Mouse (Mus musculus) embryonic facial prominence, embryonic 11.5 days (tissue): ENCODE results near the gene Mrps16. TPM values are rescaled to one million over a fixed set of nuclear protein-coding genes. Genes with fewer than 3 reads are reported as not detected.

ENCODE experiments used
- ATAC-seq: fragments of 200-750 bp; cut with Nextera tagmentation; replicated peaks from 2 replicates; pipeline ENCODE4 v1.8.0; 2017; ENCODE audit warnings: low read depth; ENCODE audit not compliant: insufficient number of reproducible peaks, low FRiP score, low TSS enrichment
- DNase-seq: peaks from one replicate; pipeline ENCODE4 v3.0.0-alpha.2; 2015; ENCODE audit warnings: low spot score
- H3K27ac ChIP-seq: fragments of 300-500 bp; sonication (generic); replicated peaks from 2 replicates; pipeline ENCODE4 v1.5.1; 2014; ENCODE audit warnings: mild to moderate bottlenecking, low read depth, low read length, control low read depth
- H3K27me3 ChIP-seq: fragments of 300-500 bp; sonication (generic); 2 replicates; pipeline ENCODE4 v1.6.1; 2014; ENCODE audit warnings: mild to moderate bottlenecking, low read length, moderate library complexity, mixed read lengths; ENCODE audit not compliant: control insufficient read depth, insufficient read depth
- H3K36me3 ChIP-seq: fragments of 300-500 bp; sonication (generic); replicated peaks from 2 replicates; pipeline ENCODE4 v1.6.1; 2014; ENCODE audit warnings: low read depth, mild to moderate bottlenecking, low read length, moderate library complexity, mixed read lengths; ENCODE audit not compliant: control insufficient read depth, insufficient read depth
- H3K4me1 ChIP-seq: fragments of 300-500 bp; sonication (generic); 2 replicates; pipeline ENCODE4 v1.6.1; 2014; ENCODE audit warnings: low read length, mixed read lengths; ENCODE audit not compliant: control insufficient read depth, insufficient read depth
- H3K4me2 ChIP-seq: fragments of 300-500 bp; sonication (generic); 2 replicates; pipeline ENCODE4 v1.6.1; 2014; ENCODE audit warnings: low read depth, mild to moderate bottlenecking, control low read depth, low read length, moderate library complexity
- H3K4me3 ChIP-seq: fragments of 300-500 bp; sonication (generic); 2 replicates; pipeline ENCODE4 v1.5.1; 2014; ENCODE audit warnings: low read depth, low read length, control low read depth
- H3K9ac ChIP-seq: fragments of 300-500 bp; sonication (generic); replicated peaks from 2 replicates; pipeline ENCODE4 v1.6.1; 2014; ENCODE audit warnings: mild to moderate bottlenecking, control low read depth, low read length
- H3K9me3 ChIP-seq: fragments of 300-500 bp; sonication (generic); replicated peaks from 2 replicates; pipeline ENCODE4 v1.6.1; 2016; ENCODE audit warnings: mild to moderate bottlenecking, low read length, inconsistent platforms, mixed read lengths; ENCODE audit not compliant: control insufficient read depth
- WGBS: fragments of 180-500 bp; shearing (Covaris S2); extraction: QIAGEN DNeasy Blood & Tissue Kit; methylation state at CpG from one replicate; pipeline ENCODE4 v1.1.7; 2014; 5-methylcytosine and 5-hydroxymethylcytosine counted together
- polyA plus RNA-seq: library from polyadenylated mRNA; unstranded; fragments of >200 nt; fragmentation: Nextera tagmentation; extraction: Ambion mirVana; gene quantifications from 2 replicates; pipeline ENCODE4 v1.2.1, GENCODE M21; 2014

The Mrps16 gene
- polyA plus RNA-seq: 73.3 and 79.5 TPM in 2 replicates

DNA sequence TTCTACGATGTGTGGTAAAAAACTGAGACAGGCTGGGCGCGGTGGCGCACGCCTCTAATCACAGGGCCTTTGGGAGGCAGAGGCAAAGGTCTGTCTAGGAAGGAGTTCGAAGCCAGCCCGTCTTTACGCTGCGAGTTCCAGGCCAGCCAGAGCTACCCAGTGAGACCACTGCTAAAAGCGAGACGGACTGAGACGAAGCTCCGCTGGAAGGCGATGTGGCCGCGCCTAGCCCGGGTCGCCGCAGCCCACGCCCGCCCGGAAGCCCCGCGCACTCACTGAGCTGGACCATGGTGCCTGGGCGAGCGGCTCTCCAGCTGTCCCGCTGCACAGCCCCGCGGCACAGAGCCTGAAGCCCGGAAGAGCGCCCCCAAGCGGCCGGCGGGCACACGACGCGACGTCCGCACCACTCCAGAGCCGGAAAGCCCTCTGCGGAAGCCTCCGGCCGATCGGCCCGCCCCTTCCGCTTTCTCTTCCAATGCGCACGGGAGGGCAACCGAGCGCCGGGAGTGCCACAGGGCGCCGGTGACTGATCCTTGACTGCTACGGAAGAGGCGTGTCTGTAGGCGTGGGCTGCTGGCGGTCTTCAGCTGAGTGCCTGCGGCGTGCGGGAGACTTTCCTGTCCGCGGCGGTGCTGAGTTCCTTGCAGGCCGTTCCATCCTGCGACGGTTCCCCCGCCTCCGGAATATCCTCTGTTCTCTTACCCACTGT, at the start of gene Mrps16:
Mrps16 (minus strand) TSS at position 430 of the 709 bp plus-strand sequence.
- no peaks in the 10 kb centered on the region for H3K36me3 ChIP-seq
- H3K4me1 ChIP-seq: no peaks in the 10 kb centered on the region
- no peaks in the 10 kb centered on the region for H3K9me3 ChIP-seq
- DNase-seq (peak; percentile 98), ATAC-seq (peak; percentile 96)
- under 1% methylated on average over 68 of the region's 68 CpGs for WGBS
- H3K27ac ChIP-seq: peak within 1 kb of the TSS; percentile 70
- no peaks in the 10 kb centered on the region for H3K27me3 ChIP-seq
- peak within 1 kb of the TSS; percentile 58 for H3K4me2 ChIP-seq
- H3K4me3 ChIP-seq: peak within 1 kb of the TSS; percentile 71
- peak within 1 kb of the TSS; percentile 88 for H3K9ac ChIP-seq

DNA sequence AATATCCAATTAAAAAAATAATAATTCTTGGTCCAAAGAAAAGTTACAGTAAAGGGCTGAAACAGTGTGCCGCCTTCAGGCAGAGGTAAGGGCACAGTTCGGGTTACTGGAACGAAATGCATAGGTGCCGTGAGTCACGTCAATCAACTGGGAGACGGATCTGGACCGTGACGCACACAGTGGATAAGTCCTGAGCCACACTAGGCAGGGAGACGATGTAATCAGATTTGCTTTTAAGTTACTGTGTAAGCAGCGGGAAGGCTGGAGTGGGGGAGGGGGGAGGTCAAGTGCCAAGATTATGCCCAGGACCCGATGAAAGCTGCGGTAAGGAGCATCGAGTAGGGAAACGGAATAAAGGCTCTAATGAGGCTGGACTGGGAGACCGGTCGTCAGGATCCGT, 48.8 kb upstream of the Mrps16 start:
- ATAC-seq (no peak), DNase-seq (peak; percentile 7)
- Histone ChIP-seq H3K27ac (no peak overlapping the region), H3K9ac (no peak overlapping the region), H3K4me1 (no peaks in the 10 kb centered on the region), H3K27me3 (no peaks in the 10 kb centered on the region), H3K4me2 (no peak overlapping the region), H3K9me3 (no peaks in the 10 kb centered on the region), H3K36me3 (no peaks in the 10 kb centered on the region), H3K4me3 (no peak overlapping the region)
- 60% methylated on average over 17 of the region's 17 CpGs for WGBS

GRCm38 (mm10) chr14:20436976-20437375, 43.5 kb upstream of the Mrps16 start:
- no peak overlapping the region for H3K4me3 ChIP-seq
- DNase-seq (no peak), ATAC-seq (no peak)
- no peak overlapping the region for H3K4me2 ChIP-seq
- no peaks in the 10 kb centered on the region for H3K9me3 ChIP-seq
- no peaks in the 10 kb centered on the region for H3K27me3 ChIP-seq
- H3K27ac ChIP-seq: no peak overlapping the region
- H3K36me3 ChIP-seq: no peaks in the 10 kb centered on the region
- H3K4me1 ChIP-seq: no peaks in the 10 kb centered on the region
- WGBS: 73% methylated on average over 6 of the region's 6 CpGs
- no peak overlapping the region for H3K9ac ChIP-seq

DNA sequence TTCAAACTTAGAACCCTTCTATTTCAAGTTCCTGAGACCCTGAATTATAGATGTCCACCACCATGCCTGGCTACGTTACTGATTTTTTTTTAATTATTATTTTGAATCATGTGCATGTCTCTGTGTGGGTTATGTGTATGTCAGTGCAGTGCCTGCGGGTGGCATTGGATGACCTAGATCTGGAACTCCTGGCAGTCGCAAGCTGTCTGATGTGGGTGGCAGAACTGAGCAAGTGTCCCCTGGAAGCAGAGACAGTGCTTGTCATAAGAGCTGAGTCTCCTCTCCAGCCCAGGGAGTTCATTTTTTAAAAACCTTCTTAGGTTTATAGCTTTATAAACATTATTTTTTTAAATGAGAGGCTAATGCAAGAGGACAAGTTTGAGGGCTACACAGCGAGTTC, 39.0 kb upstream of the Mrps16 start:
- H3K4me3 ChIP-seq: no peak overlapping the region
- H3K4me2 ChIP-seq: no peak overlapping the region
- ATAC-seq (no peak), DNase-seq (no peak)
- H3K9me3 ChIP-seq: no peaks in the 10 kb centered on the region
- no peak overlapping the region for H3K9ac ChIP-seq
- no peaks in the 10 kb centered on the region for H3K27me3 ChIP-seq
- WGBS: 86% methylated on average over 4 of the region's 4 CpGs
- H3K36me3 ChIP-seq: no peaks in the 10 kb centered on the region
- no peak overlapping the region for H3K27ac ChIP-seq
- no peaks in the 10 kb centered on the region for H3K4me1 ChIP-seq

GRCm38 (mm10) chr14:20431726-20432125, 38.3 kb upstream of the Mrps16 start:
- Histone ChIP-seq H3K27ac (no peak overlapping the region), H3K4me3 (no peak overlapping the region), H3K4me2 (no peak overlapping the region), H3K9ac (no peak overlapping the region), H3K27me3 (no peaks in the 10 kb centered on the region), H3K36me3 (no peaks in the 10 kb centered on the region), H3K9me3 (no peaks in the 10 kb centered on the region), H3K4me1 (no peaks in the 10 kb centered on the region)
- no peak for DNase-seq
- no peak for ATAC-seq
- whole genome bisulfite sequencing: 80% methylated on average over 6 of the region's 6 CpGs

DNA sequence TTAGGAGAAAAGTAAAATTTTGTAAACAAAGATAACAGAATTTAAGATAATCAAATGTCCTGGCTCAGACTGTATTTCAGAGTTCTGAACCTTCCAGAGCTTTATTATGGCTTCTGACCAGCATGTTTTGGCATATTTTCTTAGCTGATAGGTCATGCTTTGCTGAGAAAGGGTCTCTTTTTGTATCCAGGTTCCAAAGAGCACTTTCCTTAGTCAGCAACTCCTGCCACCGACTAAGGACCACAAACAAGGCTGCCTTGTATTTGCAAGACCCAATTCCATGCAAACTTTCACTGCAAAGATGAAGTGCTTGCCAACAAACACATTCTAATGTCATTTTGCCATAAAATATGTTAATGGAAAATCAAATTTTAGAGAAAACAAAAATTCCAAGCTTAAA, 36.4 kb upstream of the Mrps16 start:
- ATAC-seq (no peak), DNase-seq (no peak)
- Histone ChIP-seq H3K9ac (no peak overlapping the region), H3K4me1 (no peaks in the 10 kb centered on the region), H3K9me3 (no peaks in the 10 kb centered on the region), H3K36me3 (no peaks in the 10 kb centered on the region), H3K27ac (no peak overlapping the region), H3K4me2 (no peak overlapping the region), H3K4me3 (no peak overlapping the region), H3K27me3 (no peaks in the 10 kb centered on the region)
- WGBS: 65% methylated on average over 1 of the region's 1 CpGs

DNA sequence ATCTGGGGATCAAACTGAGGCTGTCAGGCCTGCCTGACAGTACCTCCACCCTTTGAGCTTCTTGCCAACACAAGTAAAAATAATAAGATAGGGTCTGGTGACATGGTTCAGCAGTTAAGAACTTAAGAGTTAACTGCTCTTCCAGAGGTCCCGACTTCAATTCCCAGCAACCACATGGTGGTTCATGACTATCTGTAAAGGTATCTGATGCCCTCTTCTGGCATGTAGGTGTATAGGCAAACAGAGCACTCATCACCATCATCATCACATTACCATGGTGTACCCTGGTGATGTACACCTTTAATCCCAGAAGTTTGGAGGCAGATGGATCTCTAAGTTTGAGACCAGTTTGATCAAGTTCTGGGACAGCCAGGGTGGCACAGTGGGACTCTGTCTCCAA, 35.2 kb upstream of the Mrps16 start:
- no peak overlapping the region for H3K27ac ChIP-seq
- WGBS: 14% methylated on average over 1 of the region's 1 CpGs

DNA sequence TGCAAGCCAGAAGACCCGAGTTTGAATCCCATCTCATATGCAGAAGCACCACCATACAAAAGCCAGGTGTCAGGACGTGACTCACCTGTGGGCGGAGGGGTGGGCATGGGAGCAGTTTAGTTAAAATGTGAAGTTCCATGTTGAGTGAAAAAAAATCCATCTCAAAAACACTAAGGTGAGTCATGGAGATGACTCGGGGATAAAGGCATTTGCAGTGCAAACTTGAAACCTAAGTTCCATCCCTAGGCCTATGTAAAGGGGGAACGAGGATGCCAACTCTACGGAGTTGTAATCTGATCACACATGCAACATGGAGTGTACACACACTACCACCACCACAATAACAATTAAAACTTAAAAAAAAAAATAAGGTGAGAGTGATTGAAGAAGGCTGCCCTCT, 29.6 kb upstream of the Mrps16 start:
- Histone ChIP-seq H3K36me3 (no peaks in the 10 kb centered on the region), H3K4me2 (no peak overlapping the region), H3K9ac (no peak overlapping the region), H3K4me1 (no peaks in the 10 kb centered on the region), H3K4me3 (no peak overlapping the region), H3K9me3 (no peaks in the 10 kb centered on the region), H3K27me3 (no peaks in the 10 kb centered on the region), H3K27ac (no peak overlapping the region)
- WGBS: 82% methylated on average over 6 of the region's 6 CpGs
- ATAC-seq (no peak), DNase-seq (no peak)

More for the DNA sequence above, 35.2 kb upstream of the Mrps16 start:
- no peak overlapping the region for H3K4me2 ChIP-seq
- H3K9ac ChIP-seq: no peak overlapping the region
- H3K27me3 ChIP-seq: no peaks in the 10 kb centered on the region
- H3K36me3 ChIP-seq: no peaks in the 10 kb centered on the region
- no peaks in the 10 kb centered on the region for H3K9me3 ChIP-seq
- no peak overlapping the region for H3K4me3 ChIP-seq
- no peaks in the 10 kb centered on the region for H3K4me1 ChIP-seq
- ATAC-seq: no peak
- DNase-seq: no peak
